Mouse (Mus musculus) CH12.LX (cell line): ENCODE measurements around the gene Gpr39. TPM values are rescaled to one million over a fixed set of nuclear protein-coding genes. Genes with fewer than 3 reads are reported as not detected.

Experiments
- DNase-seq: peaks from one replicate; pipeline ENCODE4 v3.0.0-alpha.2; 2013; ENCODE audit errors: extremely low read depth
- H3K27ac ChIP-seq: 2 replicates; pipeline ENCODE4 v1.5.1; 2012; ENCODE audit warnings: low read depth, mild to moderate bottlenecking, control low read depth, moderate library complexity; ENCODE audit not compliant: insufficient read depth
- H3K27me3 ChIP-seq: replicated peaks from 2 replicates; pipeline ENCODE3; 2012; ENCODE audit warnings: inconsistent platforms
- H3K36me3 ChIP-seq, 2 experiments: replicated peaks in 1 of 2; 2 replicates each; pipeline versions ENCODE3 to v1.6.1; 2012; ENCODE audit warnings: inconsistent platforms in 1 of 2, low read length in 1 of 2, mild to moderate bottlenecking in 1 of 2, mixed read lengths in 1 of 2, moderate library complexity in 1 of 2; ENCODE audit not compliant: control insufficient read depth in 1 of 2, insufficient read depth in 1 of 2
- H3K4me1 ChIP-seq, 2 experiments: 2 replicates each; pipeline ENCODE4 v1.6.1; 2012; ENCODE audit warnings: inconsistent platforms in 1 of 2, moderate library complexity in 1 of 2; ENCODE audit not compliant: insufficient read depth in 2 of 2, control insufficient read depth in 1 of 2
- H3K4me2 ChIP-seq: 2 replicates; pipeline ENCODE4 v1.6.1; 2012; ENCODE audit warnings: low read depth, mild to moderate bottlenecking, control low read depth; ENCODE audit not compliant: poor library complexity, insufficient read depth, severe bottlenecking
- H3K4me3 ChIP-seq, 3 experiments: fragments of 150-350 bp in 1 of 3; sonication (generic) in 1 of 3; replicated peaks in 1 of 3; 2 replicates each; pipeline versions ENCODE3 to v1.5.1; 2011 to 2012; ENCODE audit warnings: low read depth in 2 of 3, low read length in 2 of 3, mild to moderate bottlenecking in 2 of 3, moderate library complexity in 2 of 3, control low read depth in 1 of 3, improper control_type of control experiment in 1 of 3, inconsistent platforms in 1 of 3, mixed read lengths in 1 of 3; ENCODE audit not compliant: poor library complexity in 1 of 3
- H3K79me2 ChIP-seq: replicated peaks from 2 replicates; pipeline ENCODE4 v1.6.1; 2012; ENCODE audit warnings: mild to moderate bottlenecking, moderate library complexity; ENCODE audit not compliant: control insufficient read depth, poor library complexity, insufficient read depth, severe bottlenecking; ENCODE audit errors: extremely low read depth
- H3K9ac ChIP-seq: 2 replicates; pipeline ENCODE4 v1.6.1; 2012; ENCODE audit warnings: low read depth, mild to moderate bottlenecking, control low read depth, moderate library complexity; ENCODE audit not compliant: insufficient read depth
- H3K9me3 ChIP-seq: replicated peaks from 2 replicates; pipeline ENCODE3; 2012; ENCODE audit warnings: low read length, inconsistent platforms, mixed read lengths
- BHLHE40 ChIP-seq: IDR thresholded peaks from 2 replicates; pipeline ENCODE4 v1.6.1; 2011; ENCODE audit warnings: mild to moderate bottlenecking, low read depth, low read length, improper control_type of control experiment
- CHD1 ChIP-seq: IDR thresholded peaks from 2 replicates; pipeline ENCODE4 v1.6.1; 2012; ENCODE audit warnings: low read depth, low read length, improper control_type of control experiment, inconsistent platforms
- CHD2 ChIP-seq: IDR thresholded peaks from 2 replicates; pipeline ENCODE4 v1.6.1; 2011; ENCODE audit warnings: low read length, improper control_type of control experiment
- E2F4 ChIP-seq: IDR thresholded peaks from 2 replicates; pipeline ENCODE4 v1.6.1; 2011; ENCODE audit warnings: low read depth, low read length, improper control_type of control experiment; ENCODE audit not compliant: insufficient replicate concordance
- EP300 ChIP-seq: IDR thresholded peaks from 2 replicates; pipeline ENCODE4 v1.6.1; 2011; ENCODE audit warnings: low read length, improper control_type of control experiment
- ETS1 ChIP-seq: conservative IDR thresholded peaks from 2 replicates; pipeline ENCODE4 v1.6.1; 2012; ENCODE audit warnings: low read depth, mild to moderate bottlenecking, inconsistent platforms, low read length, improper control_type of control experiment, moderate library complexity
- GABPA ChIP-seq: IDR thresholded peaks from 2 replicates; pipeline ENCODE4 v1.6.1; 2012; ENCODE audit warnings: low read depth, low read length, improper control_type of control experiment, inconsistent platforms; ENCODE audit not compliant: insufficient replicate concordance
- HCFC1 ChIP-seq: IDR thresholded peaks from 2 replicates; pipeline ENCODE4 v1.6.1; 2012; ENCODE audit warnings: low read depth, mild to moderate bottlenecking, inconsistent platforms, low read length, improper control_type of control experiment
- IRF4 ChIP-seq: IDR thresholded peaks from 2 replicates; pipeline ENCODE4 v1.6.1; 2014; ENCODE audit warnings: low read depth, mild to moderate bottlenecking, inconsistent platforms, low read length, improper control_type of control experiment
- JUND ChIP-seq: conservative IDR thresholded peaks from 2 replicates; pipeline ENCODE4 v1.6.1; 2011; ENCODE audit warnings: low read depth, low read length, improper control_type of control experiment
- MAZ ChIP-seq: IDR thresholded peaks from 2 replicates; pipeline ENCODE4 v1.6.1; 2012; ENCODE audit warnings: low read depth, mild to moderate bottlenecking, inconsistent platforms, low read length, improper control_type of control experiment, moderate library complexity
- MEF2A ChIP-seq: IDR thresholded peaks from 2 replicates; pipeline ENCODE4 v1.6.1; 2014; ENCODE audit warnings: low read depth, mild to moderate bottlenecking, inconsistent platforms, low read length, improper control_type of control experiment, borderline replicate concordance
- NRF1 ChIP-seq: IDR thresholded peaks from 2 replicates; pipeline ENCODE4 v1.6.1; 2014; ENCODE audit warnings: low read depth, mild to moderate bottlenecking, inconsistent platforms, low read length, improper control_type of control experiment, moderate library complexity
- PAX5 ChIP-seq: IDR thresholded peaks from 2 replicates; pipeline ENCODE4 v1.6.1; 2012; ENCODE audit warnings: low read length, inconsistent platforms, mixed read lengths
- POLR2AphosphoS2 ChIP-seq: IDR thresholded peaks from 2 replicates; pipeline ENCODE4 v1.6.1; 2011; ENCODE audit warnings: low read depth, low read length, improper control_type of control experiment
- RCOR1 ChIP-seq: conservative IDR thresholded peaks from 2 replicates; pipeline ENCODE4 v1.6.1; 2012; ENCODE audit warnings: low read depth, mild to moderate bottlenecking, inconsistent platforms, low read length, improper control_type of control experiment
- SMC3 ChIP-seq: IDR thresholded peaks from 2 replicates; pipeline ENCODE4 v1.6.1; 2011; ENCODE audit warnings: low read depth, low read length, improper control_type of control experiment
- TBP ChIP-seq: conservative IDR thresholded peaks from 2 replicates; pipeline ENCODE4 v1.6.1; 2011; ENCODE audit warnings: low read depth, low read length, improper control_type of control experiment
- UBTF ChIP-seq: IDR thresholded peaks from 2 replicates; pipeline ENCODE4 v1.6.1; 2012; ENCODE audit warnings: low read depth, mild to moderate bottlenecking, inconsistent platforms, low read length, improper control_type of control experiment, moderate library complexity
- USF1 ChIP-seq: IDR thresholded peaks from 2 replicates; pipeline ENCODE4 v1.6.1; 2014; ENCODE audit warnings: low read depth, mild to moderate bottlenecking, inconsistent platforms, low read length, improper control_type of control experiment
- dilution Hi-C: fragments of 300-500 bp; cut with MboI; formaldehyde crosslinking; loops from 2 replicates; pipeline ENCODE4 v1.14.3; 2020; ENCODE audit warnings: low sequenced_read_pairs; ENCODE audit not compliant: extremely low pct_unique_long_range_greater_than_20kb, extremely low pct_ligation_motif_present
- in situ Hi-C: fragments of 300-500 bp; cut with MboI; formaldehyde crosslinking; loops from 3 replicates; pipeline ENCODE4 v1.14.3; 2019; ENCODE audit warnings: low sequenced_read_pairs, low pct_ligation_motif_present, low pct_unique_long_range_greater_than_20kb, mixed read lengths
- polyA plus RNA-seq: library from polyadenylated mRNA; unstranded; fragments of >175 nt; gene quantifications from 2 replicates; pipeline ENCODE4 v1.2.1, GENCODE M21; 2012; ENCODE audit warnings: low read depth; ENCODE audit not compliant: insufficient read length
- total RNA-seq, 2 experiments: library from RNA; depleted of rRNA; stranded (reverse); fragments of 300-350 nt in 1 of 2; fragments of >200 nt in 1 of 2; gene quantifications; 2 replicates each; pipeline ENCODE4 v1.2.3; 2012 to 2014

The Gpr39 gene
- total and polyA plus RNA-seq, 3 experiments = not detected

DNA sequence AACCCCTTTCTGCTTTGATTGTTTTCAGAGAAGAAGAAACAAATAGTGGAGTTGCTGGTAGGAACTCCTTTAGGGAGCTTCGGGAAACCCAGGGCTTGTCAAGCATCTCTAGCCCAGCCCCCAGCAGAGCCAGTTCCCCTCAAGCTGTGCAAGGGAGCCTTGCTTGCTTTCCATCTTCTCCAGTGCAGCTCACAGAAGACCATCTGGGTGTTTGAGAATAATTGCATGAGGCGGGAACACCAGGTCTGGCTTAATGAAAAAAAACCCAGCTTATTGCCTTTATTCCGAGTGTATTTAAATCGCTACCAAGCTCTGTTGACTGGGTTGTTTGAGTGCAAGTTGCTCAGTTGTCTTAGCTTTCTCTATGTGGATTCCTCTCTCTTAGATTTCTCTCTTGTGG, 146.8 kb downstream of the Gpr39 start:
- Histone ChIP-seq H3K9ac (no peak overlapping the region), H3K4me3 (no peak overlapping the region), H3K27ac (no peak overlapping the region), H3K79me2 (no peaks in the 10 kb centered on the region), H3K4me2 (no peak overlapping the region), H3K4me1 (no peaks in the 10 kb centered on the region), H3K36me3 (no peaks in the 10 kb centered on the region), H3K9me3 (no peaks in the 10 kb centered on the region), H3K27me3 (no peaks in the 10 kb centered on the region)
- dilution Hi-C loops (no loop called here), in situ Hi-C loops (no loop called here)
- DNase-seq = no peak
- TF ChIP-seq EP300 (no peak), JUND (no peak), NRF1 (no peak), ETS1 (no peak), GABPA (no peak), E2F4 (no peak), TBP (no peak), MAZ (no peak)

- Histone ChIP-seq H3K4me3 (no peak overlapping the region), H3K27me3 (no peaks in the 10 kb centered on the region), H3K9me3 (peaks cover 9% of the 10 kb centered on the region), H3K27ac (no peak overlapping the region), H3K36me3 (no peaks in the 10 kb centered on the region), H3K9ac (no peak overlapping the region), H3K4me1 (no peaks in the 10 kb centered on the region), H3K79me2 (no peaks in the 10 kb centered on the region), H3K4me2 (no peak overlapping the region)
- dilution Hi-C loops = no loop called here
- in situ Hi-C loops = no loop called here
- TF ChIP-seq TBP (no peak), POLR2AphosphoS2 (no peak), BHLHE40 (no peak), SMC3 (no peak), PAX5 (no peak), HCFC1 (no peak), ETS1 (no peak), USF1 (no peak), CHD1 (no peak), RCOR1 (no peak), IRF4 (no peak), MAZ (no peak), CHD2 (no peak), MEF2A (no peak), UBTF (no peak)
- DNase-seq = no peak
These were observed 160.7 kb downstream of the Gpr39 start for GRCm38 (mm10) chr1:125837507-125837906.
